Mouse (Mus musculus) G1E (cell line): ENCODE data around the gene Rflnb.

ENCODE experiments used
- CTCF ChIP-seq: IDR thresholded peaks from 2 replicates; pipeline ENCODE4 v1.5.1; 2012; ENCODE audit warnings: low read depth, low read length, inconsistent platforms, mixed read lengths
- GATA1 ChIP-seq: IDR thresholded peaks from 2 replicates; pipeline ENCODE4 v1.6.1; 2012; ENCODE audit warnings: borderline replicate concordance, low read length, inconsistent platforms, mixed read lengths
- POLR2AphosphoS5 ChIP-seq: IDR thresholded peaks from 2 replicates; pipeline ENCODE4 v1.6.1; 2012; ENCODE audit warnings: low read depth, low read length, inconsistent platforms; ENCODE audit not compliant: insufficient replicate concordance
- TAL1 ChIP-seq: conservative IDR thresholded peaks from 2 replicates; pipeline ENCODE4 v1.6.1; 2012; ENCODE audit warnings: low read depth, low read length, inconsistent platforms, mixed read lengths

DNA sequence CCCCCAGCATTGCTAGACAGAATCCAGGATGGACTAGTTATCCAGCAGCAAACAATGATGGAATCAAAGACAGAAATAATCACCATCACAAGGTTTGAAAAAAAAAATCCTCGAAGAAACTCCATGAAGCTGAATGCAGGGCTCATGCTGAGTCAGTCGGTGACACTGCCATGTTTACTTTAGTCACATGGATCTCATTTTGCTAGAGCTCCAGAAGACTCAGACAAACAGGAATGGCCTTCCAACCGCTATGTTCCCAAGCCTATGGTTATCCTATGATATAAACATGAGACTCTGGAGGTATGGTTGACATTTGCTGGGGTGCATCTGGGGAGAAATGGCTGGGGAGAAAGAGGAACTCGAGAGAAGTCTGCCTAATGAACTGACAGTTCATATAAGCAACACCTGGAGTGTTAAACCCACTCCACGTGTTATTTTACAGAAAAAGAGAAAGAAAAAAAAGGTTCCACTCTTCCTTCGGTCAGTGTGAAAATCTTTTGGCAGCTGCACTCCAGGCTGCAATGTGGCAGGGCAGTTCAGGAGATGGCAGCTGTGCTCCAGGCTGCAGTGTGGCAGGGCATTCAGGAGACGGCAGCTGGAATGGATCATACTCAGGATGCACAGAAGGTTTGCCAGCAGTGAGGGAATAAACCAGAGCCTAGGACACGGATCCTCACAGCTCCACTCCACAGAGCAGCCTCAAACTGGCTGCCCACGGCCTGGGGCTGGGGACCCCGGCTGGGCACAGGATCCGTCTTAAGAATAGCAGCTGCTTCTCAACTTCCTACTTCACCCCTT lies 46.9 kb upstream of the Rflnb start:
- TF ChIP-seq GATA1 (no peak), CTCF (no peak), POLR2AphosphoS5 (no peak), TAL1 (no peak)
